Mouse (Mus musculus): Measurements from ENCODE around the gene Cyp11a1.

Cyp11a1 gene

GRCm38 (mm10) chr9:58043496-58044017, 37.3 kb downstream of the Cyp11a1 start:
- WGBS, result 83% methylated on average over 10 of the region's 10 CpGs

- 70% methylated on average over 10 of the region's 10 CpGs for WGBS
Observed at GRCm38 (mm10) chr9:58044828-58045227, 38.6 kb downstream of the Cyp11a1 start.

- WGBS, result 70% methylated on average over 4 of the region's 4 CpGs
Observed at GRCm38 (mm10) chr9:58045646-58046045, 39.4 kb downstream of the Cyp11a1 start.

GRCm38 (mm10) chr9:58047061-58047460, 40.9 kb downstream of the Cyp11a1 start:
- WGBS, result 80% methylated on average over 10 of the region's 10 CpGs

GRCm38 (mm10) chr9:58048621-58049020, 42.4 kb downstream of the Cyp11a1 start:
- WGBS, result 25% methylated on average over 6 of the region's 6 CpGs

GRCm38 (mm10) chr9:58049186-58049585, 43.0 kb downstream of the Cyp11a1 start:
- 57% methylated on average over 6 of the region's 6 CpGs for WGBS

- 76% methylated on average over 7 of the region's 7 CpGs for WGBS
Observed at GRCm38 (mm10) chr9:58049861-58050260, 43.6 kb downstream of the Cyp11a1 start.

GRCm38 (mm10) chr9:58051937-58052336, 45.7 kb downstream of the Cyp11a1 start:
- WGBS, result 70% methylated on average over 5 of the region's 5 CpGs

- 29% methylated on average over 3 of the region's 3 CpGs for WGBS
Observed at GRCm38 (mm10) chr9:58053102-58053501, 46.9 kb downstream of the Cyp11a1 start.

- WGBS, result 66% methylated on average over 3 of the region's 3 CpGs
Observed at GRCm38 (mm10) chr9:58053544-58053943, 47.3 kb downstream of the Cyp11a1 start.

- WGBS, result 100% methylated on average over 1 of the region's 1 CpGs
Observed at GRCm38 (mm10) chr9:58054032-58054431, 47.8 kb downstream of the Cyp11a1 start.

GRCm38 (mm10) chr9:58055666-58056065, 49.5 kb downstream of the Cyp11a1 start:
- WGBS, result 89% methylated on average over 5 of the region's 5 CpGs

- 49% methylated on average over 1 of the region's 1 CpGs for WGBS
Observed at GRCm38 (mm10) chr9:58059920-58060319, 53.7 kb downstream of the Cyp11a1 start.

GRCm38 (mm10) chr9:58060677-58061667, 54.8 kb downstream of the Cyp11a1 start:
- 53% methylated on average over 23 of the region's 23 CpGs for WGBS

- 42% methylated on average over 3 of the region's 3 CpGs for WGBS
Observed at GRCm38 (mm10) chr9:58063531-58063930, 57.3 kb downstream of the Cyp11a1 start, which contains the start of gene Stra6. Gene Stra6 (plus strand): TSS chr9:58063788.

GRCm38 (mm10) chr9:58065532-58065931, 59.3 kb downstream of the Cyp11a1 start:
- 38% methylated on average over 6 of the region's 6 CpGs for WGBS

GRCm38 (mm10) chr9:58065977-58066730, 59.9 kb downstream of the Cyp11a1 start:
- WGBS, result 53% methylated on average over 6 of the region's 6 CpGs

- 34% methylated on average over 6 of the region's 6 CpGs for WGBS
Observed at GRCm38 (mm10) chr9:58066731-58067095, 60.5 kb downstream of the Cyp11a1 start.

- 51% methylated on average over 3 of the region's 3 CpGs for WGBS
Observed at GRCm38 (mm10) chr9:58067546-58067945, 61.3 kb downstream of the Cyp11a1 start.

GRCm38 (mm10) chr9:58074561-58074960, 68.3 kb downstream of the Cyp11a1 start:
- WGBS, result 39% methylated on average over 3 of the region's 3 CpGs
